Mouse (Mus musculus): ENCODE measurements at regions not wholly inside any gene's neighbourhood (a gene's known extent, or its start where the extent isn't known, plus 50 kb on each side); places are given as distances from the start of the nearest gene placed in this dataset. TPM values are rescaled to one million over a fixed set of nuclear protein-coding genes. Genes with fewer than 3 reads are reported as not detected.

- Histone ChIP-seq H3K36me3 (no peaks in the 10 kb centered on the region), H3K27ac (no peak overlapping the region), H3K4me1 (peaks cover 4% of the 10 kb centered on the region; the same call in 1 of the 2 replicates), H3K9me3 (replicated peaks) (no peaks in the 10 kb centered on the region), H3K4me3 (no peak overlapping the region), H3K27me3 (ENCODE audit: low read depth, poor library complexity, severe bottlenecking) (no peaks in the 10 kb centered on the region)
- no peak for DNase-seq (ENCODE audit: low spot score)
- 93% methylated on average over 6 of the region's 6 CpGs for WGBS
Observed at GRCm38 (mm10) chr4:81506306-81506705, 63.7 kb upstream of the Mpdz start.

- 84% methylated on average over 3 of the region's 3 CpGs for WGBS
- no peak overlapping the region for H3K4me3 ChIP-seq
- no peak for DNase-seq (ENCODE audit: low spot score)
- H3K27me3 ChIP-seq (ENCODE audit: low read depth, poor library complexity, severe bottlenecking), result no peaks in the 10 kb centered on the region
- no peak overlapping the region for H3K27ac ChIP-seq
- H3K36me3 ChIP-seq, result no peaks in the 10 kb centered on the region
- H3K4me1 ChIP-seq, result peaks cover 4% of the 10 kb centered on the region; the same call in 1 of the 2 replicates
- no peaks in the 10 kb centered on the region for H3K9me3 ChIP-seq (replicated peaks)
Observed at GRCm38 (mm10) chr4:81505096-81505495, 62.5 kb upstream of the Mpdz start.

GRCm38 (mm10) chr4:81503941-81504340 lies 61.3 kb upstream of the Mpdz start:
- Histone ChIP-seq H3K4me3 (no peak overlapping the region), H3K27me3 (ENCODE audit: low read depth, poor library complexity, severe bottlenecking) (no peaks in the 10 kb centered on the region), H3K36me3 (no peaks in the 10 kb centered on the region), H3K4me1 (peaks cover 4% of the 10 kb centered on the region; the same call in 1 of the 2 replicates), H3K27ac (no peak overlapping the region), H3K9me3 (replicated peaks) (no peaks in the 10 kb centered on the region)
- WGBS, result 83% methylated on average over 5 of the region's 5 CpGs
- no peak for DNase-seq (ENCODE audit: low spot score)

- Histone ChIP-seq H3K27ac (no peak overlapping the region), H3K36me3 (no peaks in the 10 kb centered on the region), H3K27me3 (ENCODE audit: low read depth, poor library complexity, severe bottlenecking) (no peaks in the 10 kb centered on the region), H3K9me3 (replicated peaks) (no peaks in the 10 kb centered on the region), H3K4me3 (no peak overlapping the region), H3K4me1 (peaks cover 4% of the 10 kb centered on the region; the same call in 1 of the 2 replicates)
- WGBS, result 72% methylated on average over 5 of the region's 5 CpGs
- no peak for DNase-seq (ENCODE audit: low spot score)
Observed at GRCm38 (mm10) chr4:81501802-81502201, 59.2 kb upstream of the Mpdz start.

GRCm38 (mm10) chr4:81498133-81498532 lies 55.5 kb upstream of the Mpdz start:
- DNase-seq (ENCODE audit: low spot score), result no peak
- Histone ChIP-seq H3K9me3 (replicated peaks) (no peaks in the 10 kb centered on the region), H3K27ac (no peak overlapping the region), H3K4me3 (no peak overlapping the region), H3K36me3 (no peaks in the 10 kb centered on the region), H3K4me1 (no peaks in the 10 kb centered on the region), H3K27me3 (ENCODE audit: low read depth, poor library complexity, severe bottlenecking) (no peaks in the 10 kb centered on the region)
- WGBS, result 54% methylated on average over 2 of the region's 2 CpGs

- DNase-seq (ENCODE audit: low spot score), result no peak
- no peaks in the 10 kb centered on the region for H3K36me3 ChIP-seq
- no peaks in the 10 kb centered on the region for H3K27me3 ChIP-seq (ENCODE audit: low read depth, poor library complexity, severe bottlenecking)
- H3K9me3 ChIP-seq (replicated peaks), result no peaks in the 10 kb centered on the region
- no peak overlapping the region for H3K27ac ChIP-seq
- 92% methylated on average over 3 of the region's 3 CpGs for WGBS
- H3K4me3 ChIP-seq, result no peak overlapping the region
- H3K4me1 ChIP-seq, result no peaks in the 10 kb centered on the region
Observed at GRCm38 (mm10) chr4:81492811-81493210, 50.2 kb upstream of the Mpdz start.

Small RNA genes in the stretch of these regions (microRNA-seq; reads per million reads assigned to microRNA genes)
- not detected for gene Gm22402
